10 mouse cellular contexts compared by ENCODE assay signal in genomic region chr9:66274657-66275056, GRCm38 (mm10).
A peak's percentile ranks its signal among the peaks of the same experiment; 100 is the strongest.
DNase-seq lines count a peak whose midpoint lies in the region; ATAC-seq and TF ChIP-seq lines count a peak whose summit lies in the region.
"Had no signal": no experiment of that assay in that cellular context is flagged by ENCODE, and none has a peak within 500 bp of the region (broad histone marks: within the 10 kb centered on the region; RNA-seq: fewer than 3 reads in every experiment).

No protein-coding gene starts in this region.

- H3K4me1 ChIP-seq in intestine, embryonic 14.5 days (replicated peaks; ENCODE audit: control insufficient read depth, insufficient read depth, low read length): peaks cover 26% of the 10 kb centered on the region
- H3K4me1 ChIP-seq in intestine, postnatal 0 days (replicated peaks; ENCODE audit: control insufficient read depth, insufficient read depth, low read length): peaks cover 28% of the 10 kb centered on the region; the same call in 1 of the 2 replicates
- H3K4me1 ChIP-seq in embryonic facial prominence, embryonic 14.5 days (ENCODE audit: control insufficient read depth, insufficient read depth, low read length): peaks cover 17% of the 10 kb centered on the region
- peaks cover 17% of the 10 kb centered on the region for H3K4me1 ChIP-seq in midbrain, embryonic 14.5 days (ENCODE audit: control insufficient read depth, insufficient read depth, low read length)
- peaks cover 33% of the 10 kb centered on the region for H3K4me1 ChIP-seq in liver, embryonic 12.5 days

- no peaks in the 10 kb centered on the region for H3K36me3 ChIP-seq in intestine, embryonic 14.5 days (ENCODE audit: control insufficient read depth, insufficient read depth, low read length)
- no peaks in the 10 kb centered on the region for H3K36me3 ChIP-seq in intestine, postnatal 0 days (ENCODE audit: control insufficient read depth, insufficient read depth)
- H3K36me3 ChIP-seq in embryonic facial prominence, embryonic 14.5 days (ENCODE audit: control insufficient read depth, insufficient read depth, low read length): no peaks in the 10 kb centered on the region
- H3K36me3 ChIP-seq in midbrain, embryonic 14.5 days (ENCODE audit: control insufficient read depth, insufficient read depth, low read length): no peaks in the 10 kb centered on the region
- no peaks in the 10 kb centered on the region for H3K36me3 ChIP-seq in liver, embryonic 12.5 days
- H3K36me3 ChIP-seq: limb, embryonic 15.5 days had no signal

- H3K9ac ChIP-seq in intestine, embryonic 14.5 days (ENCODE audit: low read length): no peak overlapping the region
- no peak overlapping the region for H3K9ac ChIP-seq in intestine, postnatal 0 days (ENCODE audit: low read depth, low read length)
- H3K9ac ChIP-seq in embryonic facial prominence, embryonic 14.5 days (ENCODE audit: low read depth, low read length): no peak overlapping the region
- H3K9ac ChIP-seq in midbrain, embryonic 14.5 days (replicated peaks; ENCODE audit: low read length): no peak overlapping the region
- H3K9ac ChIP-seq in liver, embryonic 12.5 days: no peak overlapping the region
- H3K9ac ChIP-seq: limb, embryonic 15.5 days had no signal

- H3K4me2 ChIP-seq in intestine, embryonic 14.5 days (ENCODE audit: low read length): no peak overlapping the region; the same call in 1 of the 2 replicates
- no peak overlapping the region for H3K4me2 ChIP-seq in intestine, postnatal 0 days (replicated peaks; ENCODE audit: low read depth)
- H3K4me2 ChIP-seq in embryonic facial prominence, embryonic 14.5 days (ENCODE audit: low read depth, low read length): no peak overlapping the region
- H3K4me2 ChIP-seq in midbrain, embryonic 14.5 days (ENCODE audit: low read length): peak overlapping the region; percentile 49; the same call in 1 of the 2 replicates
- no peak overlapping the region for H3K4me2 ChIP-seq in liver, embryonic 12.5 days

- H3K4me3 ChIP-seq in intestine, embryonic 14.5 days (ENCODE audit: low read depth, low read length): no peak overlapping the region
- no peak overlapping the region for H3K4me3 ChIP-seq in intestine, postnatal 0 days (ENCODE audit: low read depth, low read length)
- no peak overlapping the region for H3K4me3 ChIP-seq in embryonic facial prominence, embryonic 14.5 days (ENCODE audit: low read depth, low read length)
- H3K4me3 ChIP-seq in midbrain, embryonic 14.5 days (replicated peaks; ENCODE audit: low read depth, low read length): no peak overlapping the region
- H3K4me3 ChIP-seq in liver, embryonic 12.5 days: no peak overlapping the region

- H3K9me3 ChIP-seq in intestine, embryonic 14.5 days (ENCODE audit: control insufficient read depth, low read length): no peaks in the 10 kb centered on the region
- H3K9me3 ChIP-seq in intestine, postnatal 0 days (ENCODE audit: control insufficient read depth): no peaks in the 10 kb centered on the region
- no peaks in the 10 kb centered on the region for H3K9me3 ChIP-seq in embryonic facial prominence, embryonic 14.5 days (ENCODE audit: control insufficient read depth, low read length)
- H3K9me3 ChIP-seq in midbrain, embryonic 14.5 days (ENCODE audit: control insufficient read depth, low read length): no peaks in the 10 kb centered on the region
- no peaks in the 10 kb centered on the region for H3K9me3 ChIP-seq in liver, embryonic 12.5 days (replicated peaks)
- H3K9me3 ChIP-seq: limb, embryonic 15.5 days had no signal

- DNase-seq in intestine, embryonic 14.5 days (ENCODE audit: low spot score): no peak
- peak; percentile 30 for DNase-seq in embryonic facial prominence, embryonic 14.5 days (ENCODE audit: low spot score)
- DNase-seq in midbrain, embryonic 14.5 days: no peak
- DNase-seq in frontal cortex, postnatal 36 days (ENCODE audit: low spot score in 2 of 2): no peak
- no peak for DNase-seq in liver
- DNase-seq: cerebellum, adult 11 months had no signal

- WGBS in intestine, embryonic 14.5 days: 46% methylated on average over 3 of the region's 3 CpGs
- 66% methylated on average over 3 of the region's 3 CpGs for WGBS in intestine, postnatal 0 days
- 49% methylated on average over 3 of the region's 3 CpGs for WGBS in embryonic facial prominence, embryonic 14.5 days
- 30% methylated on average over 3 of the region's 3 CpGs for WGBS in midbrain, embryonic 14.5 days
- 52% methylated on average over 3 of the region's 3 CpGs for WGBS in liver, embryonic 12.5 days (ENCODE audit: insufficient replicate concordance)

- no peak for ATAC-seq in intestine, embryonic 14.5 days (replicated peaks; ENCODE audit: low FRiP score, low TSS enrichment, low read depth)
- ATAC-seq in intestine, postnatal 0 days: no peak
- peak; percentile 37 for ATAC-seq in CD4-positive, CD25-positive, alpha-beta regulatory T cell, adult 4 months
- no peak for ATAC-seq in embryonic facial prominence, embryonic 14.5 days (ENCODE audit: low read depth)
- no peak for ATAC-seq in midbrain, embryonic 14.5 days (ENCODE audit: low FRiP score, low TSS enrichment)
- ATAC-seq in liver, embryonic 12.5 days: no peak

- TF ChIP-seq CTCF in intestine, postnatal 0 days (IDR thresholded peaks at IDR 0.05; ENCODE audit: low read depth): no peak

- no peaks in the 10 kb centered on the region for H3K27me3 ChIP-seq in intestine, embryonic 14.5 days (replicated peaks; ENCODE audit: control insufficient read depth, insufficient read depth, low read length)
- no peaks in the 10 kb centered on the region for H3K27me3 ChIP-seq in intestine, postnatal 0 days (replicated peaks; ENCODE audit: control insufficient read depth, insufficient read depth, low read length)
- H3K27me3 ChIP-seq in embryonic facial prominence, embryonic 14.5 days (replicated peaks; ENCODE audit: control insufficient read depth, insufficient read depth, low read length): no peaks in the 10 kb centered on the region
- no peaks in the 10 kb centered on the region for H3K27me3 ChIP-seq in midbrain, embryonic 14.5 days (ENCODE audit: control insufficient read depth, insufficient read depth, low read length)
- H3K27me3 ChIP-seq in liver, embryonic 12.5 days (replicated peaks): peaks cover 7% of the 10 kb centered on the region; the same call in 1 of the 2 replicates
- H3K27me3 ChIP-seq: limb, embryonic 15.5 days had no signal

- peak overlapping the region; percentile 86; the same call in 1 of the 2 replicates for H3K27ac ChIP-seq in intestine, embryonic 14.5 days (ENCODE audit: low read depth)
- no peak overlapping the region for H3K27ac ChIP-seq in intestine, postnatal 0 days (ENCODE audit: low read depth, low read length)
- H3K27ac ChIP-seq in embryonic facial prominence, embryonic 14.5 days (replicated peaks; ENCODE audit: low read depth, low read length): no peak overlapping the region
- 0 out of 2 replicates have a peak overlapping the region, but pooled peaks have one; percentile 16 for H3K27ac ChIP-seq in midbrain, embryonic 14.5 days (replicated peaks; ENCODE audit: low read depth, low read length)
- no peak overlapping the region for H3K27ac ChIP-seq in liver, embryonic 12.5 days

Comparison
In these comparisons a context has a peak if more than half of its experiments do, and no peak if none do; other contexts are left out.
1. H3K27ac ChIP-seq: peak in intestine, embryonic 14.5 days (single experiment) and midbrain, embryonic 14.5 days (single experiment); none in intestine, postnatal 0 days (single experiment), embryonic facial prominence, embryonic 14.5 days (single experiment) and liver, embryonic 12.5 days (single experiment).